Mouse (Mus musculus) lung, adult 2 months (tissue): ENCODE results near the gene Psmd9. TPM values are rescaled to one million over a fixed set of nuclear protein-coding genes. Genes with fewer than 3 reads are reported as not detected.

Experiments
- DNase-seq: peaks from one replicate; pipeline ENCODE4 v3.0.0; 2022
- H3K4me1 ChIP-seq: fragments of 200-500 bp; 2 replicates; pipeline ENCODE4 v1.6.1; 2011; ENCODE audit warnings: low read length; ENCODE audit not compliant: control insufficient read depth, insufficient read depth
- H3K4me3 ChIP-seq: fragments of 200-500 bp; replicated peaks from 2 replicates; pipeline ENCODE3; 2011; ENCODE audit warnings: low read depth, mild to moderate bottlenecking, control low read depth, low read length; ENCODE audit errors: extremely low read depth
- CTCF ChIP-seq: fragments of 200-500 bp; IDR thresholded peaks from 2 replicates; pipeline ENCODE4 v1.5.1; 2011; ENCODE audit warnings: mild to moderate bottlenecking, low read length, control low read depth; ENCODE audit not compliant: insufficient read depth
- POLR2A ChIP-seq: fragments of 200-500 bp; IDR thresholded peaks from 2 replicates; pipeline ENCODE4 v1.6.1; 2011; ENCODE audit warnings: low read depth, mild to moderate bottlenecking, control low read depth, low read length, borderline replicate concordance; ENCODE audit errors: extremely low read depth
- WGBS: fragments of 180-500 bp; shearing (Covaris S2); methylation state at CpG from one replicate; pipeline ENCODE4 v1.1.7; 2018; 5-methylcytosine and 5-hydroxymethylcytosine counted together
- polyA plus RNA-seq: library from polyadenylated mRNA; depleted of rRNA; stranded (reverse); fragments of >200 nt; gene quantifications from 2 replicates; pipeline ENCODE4 v1.2.3, GENCODE M21; 2012

The Psmd9 gene
- polyA plus RNA-seq, 1 experiment = 21.5 TPM

- TF ChIP-seq CTCF (peak; percentile 90), POLR2A (0 out of 2 replicates have a peak, but pooled peaks have one; percentile 35)
- 4% methylated on average over 19 of the region's 19 CpGs for WGBS
- peak; percentile 90 for DNase-seq
- Histone ChIP-seq H3K4me3 (peak overlapping the region; percentile 71), H3K4me1 (peaks cover 15% of the 10 kb centered on the region)
Measured at GRCm38 (mm10) chr5:123149451-123150400, 19.5 kb upstream of the Psmd9 start.

GRCm38 (mm10) chr5:123150641-123151040, 18.6 kb upstream of the Psmd9 start:
- Histone ChIP-seq H3K4me3 (no peak overlapping the region), H3K4me1 (peaks cover 15% of the 10 kb centered on the region)
- WGBS = 10% methylated on average over 7 of the region's 7 CpGs
- DNase-seq = peak; percentile 38
- TF ChIP-seq POLR2A (no peak), CTCF (no peak)

GRCm38 (mm10) chr5:123151077-123151476, 18.1 kb upstream of the Psmd9 start:
- H3K4me3 ChIP-seq = no peak overlapping the region

GRCm38 (mm10) chr5:123151707-123152362, 17.4 kb upstream of the Psmd9 start:
- DNase-seq = no peak
- Histone ChIP-seq H3K4me3 (no peak overlapping the region), H3K4me1 (peaks cover 15% of the 10 kb centered on the region)
- WGBS = 91% methylated on average over 19 of the region's 19 CpGs
- TF ChIP-seq CTCF = no peak
- no peak for TF ChIP-seq POLR2A

More at GRCm38 (mm10) chr5:123151077-123151476, 18.1 kb upstream of the Psmd9 start:
- peaks cover 15% of the 10 kb centered on the region for H3K4me1 ChIP-seq
- WGBS = 16% methylated on average over 7 of the region's 7 CpGs
- TF ChIP-seq CTCF = no peak
- TF ChIP-seq POLR2A = no peak
- DNase-seq = no peak

GRCm38 (mm10) chr5:123152901-123153300, 16.3 kb upstream of the Psmd9 start:
- WGBS = 50% methylated on average over 1 of the region's 1 CpGs
- peaks cover 15% of the 10 kb centered on the region for H3K4me1 ChIP-seq
- no peak for DNase-seq
- no peak for TF ChIP-seq CTCF
- no peak for TF ChIP-seq POLR2A
- no peak overlapping the region for H3K4me3 ChIP-seq

- peak; percentile 63 for DNase-seq
- Histone ChIP-seq H3K4me1 (peaks cover 3% of the 10 kb centered on the region), H3K4me3 (no peak overlapping the region)
- TF ChIP-seq POLR2A (no peak), CTCF (peak; percentile 85)
- WGBS = 31% methylated on average over 7 of the region's 7 CpGs
Measured at GRCm38 (mm10) chr5:123155425-123155824, 13.8 kb upstream of the Psmd9 start.

GRCm38 (mm10) chr5:123156763-123157162, 12.4 kb upstream of the Psmd9 start:
- Histone ChIP-seq H3K4me1 (no peaks in the 10 kb centered on the region), H3K4me3 (no peak overlapping the region)
- no peak for DNase-seq
- no peak for TF ChIP-seq POLR2A
- TF ChIP-seq CTCF = peak; percentile 49
- WGBS = 88% methylated on average over 12 of the region's 12 CpGs

- Histone ChIP-seq H3K4me1 (no peaks in the 10 kb centered on the region), H3K4me3 (no peak overlapping the region)
- 80% methylated on average over 4 of the region's 4 CpGs for WGBS
- no peak for DNase-seq
- TF ChIP-seq POLR2A (no peak), CTCF (no peak)
Measured at GRCm38 (mm10) chr5:123157972-123158371, 11.2 kb upstream of the Psmd9 start.

GRCm38 (mm10) chr5:123159446-123159845, 9.8 kb upstream of the Psmd9 start:
- Histone ChIP-seq H3K4me1 (no peaks in the 10 kb centered on the region), H3K4me3 (no peak overlapping the region)
- WGBS = 88% methylated on average over 4 of the region's 4 CpGs
- no peak for DNase-seq
- TF ChIP-seq CTCF (no peak), POLR2A (no peak)

- 96% methylated on average over 15 of the region's 15 CpGs for WGBS
- Histone ChIP-seq H3K4me3 (no peak overlapping the region), H3K4me1 (no peaks in the 10 kb centered on the region)
- no peak for TF ChIP-seq CTCF
- TF ChIP-seq POLR2A = no peak
- DNase-seq = no peak
Measured at GRCm38 (mm10) chr5:123159866-123160265, 9.3 kb upstream of the Psmd9 start.

- no peak for DNase-seq
- TF ChIP-seq POLR2A (no peak), CTCF (no peak)
- H3K4me1 ChIP-seq = no peaks in the 10 kb centered on the region
- H3K4me3 ChIP-seq = no peak overlapping the region
- 86% methylated on average over 9 of the region's 15 CpGs for WGBS
Measured at GRCm38 (mm10) chr5:123160341-123160740, 8.9 kb upstream of the Psmd9 start.
